Mouse (Mus musculus) liver, embryonic 15.5 days (tissue): ENCODE results near the gene Map3k14. TPM values are rescaled to one million over a fixed set of nuclear protein-coding genes. Genes with fewer than 3 reads are reported as not detected.

ENCODE experiments used
- ATAC-seq: fragments of 200-750 bp; cut with Nextera tagmentation; 2 replicates; pipeline ENCODE4 v1.8.0; 2017; ENCODE audit warnings: moderate number of reproducible peaks, mild to moderate bottlenecking, moderate library complexity; ENCODE audit not compliant: insufficient read depth
- H3K27ac ChIP-seq: fragments of 300-500 bp; sonication (generic); replicated peaks from 2 replicates; pipeline ENCODE4 v1.5.1; 2015; ENCODE audit warnings: mild to moderate bottlenecking, inconsistent platforms
- H3K27me3 ChIP-seq: fragments of 300-500 bp; sonication (generic); 2 replicates; pipeline ENCODE4 v1.6.1; 2015; ENCODE audit warnings: mild to moderate bottlenecking, inconsistent platforms
- H3K36me3 ChIP-seq: fragments of 300-500 bp; sonication (generic); replicated peaks from 2 replicates; pipeline ENCODE4 v1.6.1; 2015; ENCODE audit warnings: moderate library complexity, mild to moderate bottlenecking, inconsistent platforms
- H3K4me1 ChIP-seq: fragments of 300-500 bp; sonication (generic); replicated peaks from 2 replicates; pipeline ENCODE4 v1.6.1; 2015; ENCODE audit warnings: inconsistent platforms
- H3K4me2 ChIP-seq: fragments of 300-500 bp; sonication (generic); 2 replicates; pipeline ENCODE4 v1.6.1; 2015; ENCODE audit warnings: moderate library complexity, mild to moderate bottlenecking, inconsistent platforms
- H3K4me3 ChIP-seq: fragments of 300-500 bp; sonication (generic); replicated peaks from 2 replicates; pipeline ENCODE4 v1.5.1; 2015; ENCODE audit warnings: mild to moderate bottlenecking, inconsistent platforms
- H3K9ac ChIP-seq: fragments of 300-500 bp; sonication (generic); 2 replicates; pipeline ENCODE4 v1.6.1; 2015; ENCODE audit warnings: moderate library complexity, mild to moderate bottlenecking, inconsistent platforms
- H3K9me3 ChIP-seq: fragments of 300-500 bp; sonication (generic); replicated peaks from 2 replicates; pipeline ENCODE4 v1.6.1; 2016; ENCODE audit warnings: inconsistent platforms
- WGBS: fragments of 180-500 bp; shearing (Covaris S2); methylation state at CpG from one replicate; pipeline ENCODE4 v1.1.7; 2015; ENCODE audit warnings: mixed read lengths; ENCODE audit not compliant: insufficient replicate concordance; 5-methylcytosine and 5-hydroxymethylcytosine counted together
- polyA plus RNA-seq: library from polyadenylated mRNA; unstranded; fragments of >200 nt; fragmentation: Nextera tagmentation; extraction: Ambion mirVana; gene quantifications from 2 replicates; pipeline ENCODE4 v1.2.1, GENCODE M21; 2015

Map3k14 gene
- polyA plus RNA-seq, 1 experiment from 2014 or later, result 0.47 TPM

GRCm38 (mm10) chr11:103246731-103247290 lies 20.5 kb downstream of the Map3k14 start:
- no peak overlapping the region for H3K27ac ChIP-seq

DNA sequence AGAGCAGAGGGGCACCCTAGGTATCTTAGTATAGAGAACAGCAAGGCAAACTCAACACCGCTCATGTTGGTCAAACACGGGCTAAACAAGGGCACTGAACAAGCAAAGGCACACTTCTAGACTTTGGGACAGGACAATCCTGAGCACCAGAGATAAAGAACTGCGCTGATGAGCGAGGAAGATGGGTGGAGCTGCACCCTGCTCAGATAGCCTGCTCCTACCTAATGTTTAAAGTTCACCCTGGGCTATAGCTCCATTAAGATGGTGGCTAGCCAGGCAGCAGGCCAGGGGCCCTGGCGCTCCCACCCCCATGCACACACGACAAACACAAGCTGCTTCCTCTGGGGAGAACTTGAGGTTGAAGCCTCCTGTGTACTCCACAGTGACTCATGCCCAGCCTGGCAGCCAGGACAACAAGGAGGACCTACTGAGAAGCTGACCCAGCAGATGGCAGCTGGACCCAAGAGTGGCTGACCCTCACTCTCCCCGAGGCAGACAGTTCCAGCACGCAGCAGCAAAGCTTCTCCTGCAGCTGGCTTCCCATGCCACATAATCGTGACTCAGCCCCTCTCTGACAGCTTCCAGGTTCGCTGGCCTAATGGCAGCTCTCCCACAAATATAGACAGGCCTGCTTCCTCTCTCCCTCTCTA lies 21.1 kb downstream of the Map3k14 start:
- Histone ChIP-seq H3K27me3 (no peaks in the 10 kb centered on the region), H3K4me1 (peaks cover 25% of the 10 kb centered on the region), H3K9ac (no peak overlapping the region), H3K36me3 (no peaks in the 10 kb centered on the region), H3K4me3 (no peak overlapping the region), H3K9me3 (no peaks in the 10 kb centered on the region), H3K4me2 (no peak overlapping the region), H3K27ac (no peak overlapping the region)
- WGBS, result 22% methylated on average over 10 of the region's 10 CpGs
- ATAC-seq, result no peak

More at GRCm38 (mm10) chr11:103246731-103247290, 20.5 kb downstream of the Map3k14 start:
- no peak overlapping the region for H3K4me3 ChIP-seq
- H3K4me2 ChIP-seq, result no peak overlapping the region
- ATAC-seq, result no peak
- H3K27me3 ChIP-seq, result no peaks in the 10 kb centered on the region
- WGBS, result 38% methylated on average over 4 of the region's 4 CpGs
- H3K36me3 ChIP-seq, result no peaks in the 10 kb centered on the region
- H3K4me1 ChIP-seq, result peaks cover 25% of the 10 kb centered on the region
- H3K9ac ChIP-seq, result no peak overlapping the region
- H3K9me3 ChIP-seq, result no peaks in the 10 kb centered on the region

- H3K4me3 ChIP-seq, result no peak overlapping the region
- H3K36me3 ChIP-seq, result no peaks in the 10 kb centered on the region
- WGBS, result 77% methylated on average over 4 of the region's 4 CpGs
- no peak for ATAC-seq
- no peak overlapping the region for H3K4me2 ChIP-seq
- H3K4me1 ChIP-seq, result peaks cover 25% of the 10 kb centered on the region
- H3K27ac ChIP-seq, result no peak overlapping the region
- no peak overlapping the region for H3K9ac ChIP-seq
- H3K27me3 ChIP-seq, result no peaks in the 10 kb centered on the region
- no peaks in the 10 kb centered on the region for H3K9me3 ChIP-seq
These were observed 22.4 kb downstream of the Map3k14 start for GRCm38 (mm10) chr11:103244856-103245255.

- no peaks in the 10 kb centered on the region for H3K9me3 ChIP-seq
- no peaks in the 10 kb centered on the region for H3K27me3 ChIP-seq
- no peaks in the 10 kb centered on the region for H3K36me3 ChIP-seq
- H3K9ac ChIP-seq, result no peak overlapping the region
- H3K4me3 ChIP-seq, result no peak overlapping the region
- no peak overlapping the region for H3K27ac ChIP-seq
- peaks cover under 1% of the 10 kb centered on the region for H3K4me1 ChIP-seq
- WGBS, result 30% methylated on average over 7 of the region's 7 CpGs
- ATAC-seq, result no peak
- no peak overlapping the region for H3K4me2 ChIP-seq
These were observed 26.5 kb downstream of the Map3k14 start for GRCm38 (mm10) chr11:103240740-103241139.

GRCm38 (mm10) chr11:103237757-103238156 lies 29.5 kb downstream of the Map3k14 start:
- 71% methylated on average over 9 of the region's 9 CpGs for WGBS
- ATAC-seq, result no peak
- Histone ChIP-seq H3K9ac (no peak overlapping the region), H3K4me3 (no peak overlapping the region), H3K36me3 (no peaks in the 10 kb centered on the region), H3K9me3 (no peaks in the 10 kb centered on the region), H3K4me1 (no peaks in the 10 kb centered on the region), H3K4me2 (no peak overlapping the region), H3K27ac (no peak overlapping the region), H3K27me3 (no peaks in the 10 kb centered on the region)

- Histone ChIP-seq H3K9ac (no peak overlapping the region), H3K36me3 (no peaks in the 10 kb centered on the region), H3K4me1 (no peaks in the 10 kb centered on the region), H3K4me2 (no peak overlapping the region), H3K27me3 (no peaks in the 10 kb centered on the region), H3K27ac (no peak overlapping the region), H3K9me3 (no peaks in the 10 kb centered on the region), H3K4me3 (no peak overlapping the region)
- no peak for ATAC-seq
- 63% methylated on average over 10 of the region's 10 CpGs for whole genome bisulfite sequencing
These were observed 30.4 kb downstream of the Map3k14 start for GRCm38 (mm10) chr11:103236903-103237302.

DNA sequence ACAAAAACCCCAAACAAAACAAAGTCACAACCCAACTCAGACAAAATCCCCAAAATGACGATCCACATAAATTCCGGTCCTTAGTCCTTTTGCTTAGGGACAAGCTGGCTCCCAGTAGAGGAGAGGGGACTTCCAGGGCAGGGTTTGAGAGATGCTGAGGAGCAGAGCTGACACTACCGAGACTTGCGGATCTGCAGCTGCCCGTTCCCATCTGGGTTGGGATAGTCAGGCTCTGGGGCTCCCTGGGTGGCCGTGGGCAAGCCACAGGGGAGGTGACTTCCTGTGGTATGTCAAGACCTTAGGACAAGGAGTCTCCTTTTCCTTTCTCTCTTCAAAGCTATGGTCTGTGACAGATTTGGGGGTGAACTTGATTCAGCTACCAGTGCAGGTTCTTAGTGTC lies 30.8 kb downstream of the Map3k14 start:
- ATAC-seq, result no peak
- H3K9me3 ChIP-seq, result no peaks in the 10 kb centered on the region
- H3K27me3 ChIP-seq, result no peaks in the 10 kb centered on the region
- no peak overlapping the region for H3K9ac ChIP-seq
- H3K4me1 ChIP-seq, result no peaks in the 10 kb centered on the region
- WGBS, result 70% methylated on average over 6 of the region's 6 CpGs
- H3K27ac ChIP-seq, result no peak overlapping the region
- H3K4me2 ChIP-seq, result no peak overlapping the region
- no peaks in the 10 kb centered on the region for H3K36me3 ChIP-seq
- no peak overlapping the region for H3K4me3 ChIP-seq

DNA sequence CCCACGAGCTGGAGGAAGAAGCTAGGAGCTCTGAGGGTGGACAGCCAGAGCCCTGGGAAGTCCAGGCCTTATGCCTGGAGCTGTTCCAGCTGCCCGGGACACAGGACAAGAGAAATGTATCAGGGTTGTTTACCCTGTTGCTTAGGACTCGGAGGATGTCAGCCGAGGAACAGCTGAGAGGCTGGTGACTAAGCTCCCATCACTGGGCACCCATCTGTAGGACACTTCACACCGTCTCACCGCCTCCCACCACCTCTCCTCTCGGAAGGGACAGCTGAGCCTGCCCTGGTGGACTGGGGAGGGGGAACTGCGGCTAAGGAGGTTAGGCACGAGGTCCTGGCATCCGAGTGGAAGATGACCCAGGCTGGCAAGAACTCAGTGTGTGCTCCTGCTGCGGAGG lies 31.6 kb downstream of the Map3k14 start:
- 61% methylated on average over 11 of the region's 11 CpGs for WGBS
- Histone ChIP-seq H3K4me2 (no peak overlapping the region), H3K4me1 (no peaks in the 10 kb centered on the region), H3K27ac (no peak overlapping the region), H3K27me3 (no peaks in the 10 kb centered on the region), H3K36me3 (peaks cover 3% of the 10 kb centered on the region; the same call in 1 of the 2 replicates), H3K9me3 (no peaks in the 10 kb centered on the region), H3K9ac (no peak overlapping the region), H3K4me3 (no peak overlapping the region)
- no peak for ATAC-seq

- H3K9me3 ChIP-seq, result no peaks in the 10 kb centered on the region
- 56% methylated on average over 1 of the region's 1 CpGs for WGBS
- H3K4me3 ChIP-seq, result no peak overlapping the region
- H3K27me3 ChIP-seq, result no peaks in the 10 kb centered on the region
- no peak overlapping the region for H3K9ac ChIP-seq
- H3K4me1 ChIP-seq, result no peaks in the 10 kb centered on the region
- H3K36me3 ChIP-seq, result peaks cover 15% of the 10 kb centered on the region
- no peak for ATAC-seq
- no peak overlapping the region for H3K27ac ChIP-seq
- no peak overlapping the region for H3K4me2 ChIP-seq
These were observed 32.8 kb downstream of the Map3k14 start for GRCm38 (mm10) chr11:103234447-103234846.

- H3K27ac ChIP-seq, result no peak overlapping the region
- H3K4me2 ChIP-seq, result no peak overlapping the region
- 30% methylated on average over 7 of the region's 7 CpGs for WGBS
These were observed 34.3 kb downstream of the Map3k14 start for GRCm38 (mm10) chr11:103232966-103233365.

GRCm38 (mm10) chr11:103231367-103231766 lies 35.9 kb downstream of the Map3k14 start:
- Histone ChIP-seq H3K9me3 (no peaks in the 10 kb centered on the region), H3K27me3 (no peaks in the 10 kb centered on the region), H3K4me3 (no peak overlapping the region), H3K4me2 (no peak overlapping the region), H3K4me1 (no peaks in the 10 kb centered on the region), H3K27ac (no peak overlapping the region), H3K36me3 (peaks cover 20% of the 10 kb centered on the region), H3K9ac (no peak overlapping the region)
- no peak for ATAC-seq
- 71% methylated on average over 7 of the region's 7 CpGs for WGBS

More at GRCm38 (mm10) chr11:103232966-103233365, 34.3 kb downstream of the Map3k14 start:
- H3K27me3 ChIP-seq, result no peaks in the 10 kb centered on the region
- H3K4me1 ChIP-seq, result no peaks in the 10 kb centered on the region
- H3K36me3 ChIP-seq, result peaks cover 20% of the 10 kb centered on the region
- H3K4me3 ChIP-seq, result no peak overlapping the region
- H3K9me3 ChIP-seq, result no peaks in the 10 kb centered on the region
- no peak for ATAC-seq
- no peak overlapping the region for H3K9ac ChIP-seq

DNA sequence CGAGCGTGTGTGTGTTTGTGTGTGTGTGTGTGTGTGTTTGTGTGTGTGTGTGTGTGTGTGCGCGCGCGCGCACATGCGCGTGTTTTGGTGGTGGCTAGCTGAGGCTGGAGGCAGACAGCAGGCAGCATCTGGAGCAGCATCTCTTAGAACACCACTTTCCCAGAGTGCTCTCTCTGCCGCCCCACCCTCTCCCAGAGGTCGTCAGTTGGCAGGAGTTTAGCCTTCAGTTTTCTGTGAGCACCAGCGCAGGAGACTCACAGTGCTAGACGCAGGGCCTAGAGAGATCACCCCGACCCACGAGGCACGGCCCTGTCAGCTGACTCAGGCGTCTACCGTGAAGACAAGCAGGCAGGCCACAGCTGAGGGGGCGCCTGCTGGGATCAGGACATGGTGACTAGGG lies 36.6 kb downstream of the Map3k14 start:
- no peak overlapping the region for H3K27ac ChIP-seq
- no peaks in the 10 kb centered on the region for H3K27me3 ChIP-seq
- ATAC-seq, result no peak
- no peaks in the 10 kb centered on the region for H3K4me1 ChIP-seq
- peaks cover 20% of the 10 kb centered on the region for H3K36me3 ChIP-seq
- no peak overlapping the region for H3K9ac ChIP-seq
- no peak overlapping the region for H3K4me3 ChIP-seq
- no peaks in the 10 kb centered on the region for H3K9me3 ChIP-seq
- H3K4me2 ChIP-seq, result no peak overlapping the region
- WGBS, result 81% methylated on average over 19 of the region's 19 CpGs
